Mouse (Mus musculus) spleen, postnatal 36 days (tissue): ENCODE results near the gene Hectd4.
"Not testable (repeated sequence)": the region's sequence is repeated elsewhere in the genome, so short reads cannot be mapped to it uniquely, and the experiment has no call there.

Experiments
- DNase-seq, 2 experiments: peaks; one replicate each; pipeline ENCODE4 v3.0.0; 2022; ENCODE audit warnings: low spot score in 2 of 2, mixed read lengths in 1 of 2

The Hectd4 gene

DNA sequence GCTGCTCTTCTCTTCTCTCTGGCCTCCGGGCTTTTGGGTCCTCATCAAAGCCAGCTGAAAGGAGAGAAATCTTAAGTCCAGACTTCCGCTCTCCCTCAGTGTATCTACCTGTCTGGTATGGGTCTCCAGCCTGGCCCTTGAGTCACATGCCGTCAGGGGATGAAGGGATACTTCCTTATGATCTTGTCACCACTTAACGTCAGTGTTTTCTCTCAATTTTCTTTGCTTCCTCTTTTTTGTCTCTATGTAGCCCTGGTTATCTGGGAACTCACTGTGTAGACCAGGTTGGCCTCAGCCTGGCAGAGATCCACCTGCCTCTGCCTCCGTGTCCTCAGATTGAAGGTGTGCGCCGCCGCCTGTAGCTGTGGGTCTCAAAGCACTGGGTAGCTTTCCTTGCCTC is 124.0 kb downstream of the Hectd4 start:
- DNase-seq: no peak

- no peak for DNase-seq
These were observed 139.2 kb downstream of the Hectd4 start for GRCm38 (mm10) chr5:121359229-121359628.

GRCm38 (mm10) chr5:121361696-121362095 is 141.7 kb downstream of the Hectd4 start:
- DNase-seq: no peak

DNA sequence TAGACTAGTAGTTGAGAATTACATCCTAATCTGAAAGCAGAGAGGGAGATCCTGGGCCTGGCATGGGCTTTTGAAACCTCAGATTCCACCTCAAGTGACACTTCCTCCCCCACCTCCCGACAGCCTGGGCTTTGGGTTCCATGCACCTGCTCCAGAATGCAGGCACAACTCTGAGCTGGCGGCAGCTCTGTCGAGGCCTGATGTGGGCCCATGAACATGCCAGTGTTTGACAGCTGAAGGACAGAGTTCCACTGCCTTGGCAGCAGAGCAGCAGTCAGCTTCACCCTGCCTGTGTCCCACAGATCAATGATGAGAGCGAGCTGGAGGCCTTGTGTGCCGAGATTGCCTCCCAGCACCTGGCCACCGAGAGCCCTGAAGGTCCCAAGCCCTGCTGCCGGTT is 143.4 kb downstream of the Hectd4 start:
- DNase-seq: no peak

DNA sequence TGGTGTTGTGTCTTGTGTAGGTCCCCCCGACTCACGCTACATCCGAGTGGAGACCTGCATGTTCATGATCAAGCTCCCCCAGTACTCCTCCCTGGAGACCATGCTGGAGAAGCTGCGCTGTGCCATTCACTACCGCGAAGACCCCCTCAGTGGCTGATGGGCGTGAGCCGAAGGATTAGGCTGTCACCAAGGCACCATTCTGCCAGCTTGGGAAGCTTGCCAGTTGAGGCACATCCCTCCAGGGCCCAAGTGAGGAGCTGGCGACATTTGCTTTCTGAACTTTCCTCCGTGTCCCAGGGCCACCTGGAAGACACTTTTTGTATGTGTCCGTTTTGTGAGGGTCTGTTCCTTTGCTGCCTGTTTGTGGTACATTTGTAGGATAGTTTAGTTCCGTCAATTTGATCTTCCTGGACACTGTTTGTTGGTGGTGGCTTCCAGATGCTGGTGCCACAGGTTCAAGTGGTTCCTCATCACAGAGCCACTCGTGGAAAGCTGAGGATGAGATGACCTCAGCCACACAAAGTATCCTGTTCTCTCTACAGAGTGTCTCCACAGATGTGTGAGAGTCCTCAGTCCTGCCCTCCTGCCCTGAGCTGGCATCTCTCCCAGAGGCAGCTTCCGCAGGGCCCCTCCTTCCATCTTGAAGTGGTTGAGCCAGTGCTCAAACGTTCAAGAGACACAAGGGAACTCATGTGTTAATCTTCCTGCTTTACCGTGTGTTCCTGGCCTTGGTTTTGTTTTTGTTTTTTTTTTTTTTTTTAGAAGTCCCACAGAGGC is 146.6 kb downstream of the Hectd4 start:
- no peak for DNase-seq

GRCm38 (mm10) chr5:121367255-121367654 is 147.2 kb downstream of the Hectd4 start:
- no peak for DNase-seq

DNA sequence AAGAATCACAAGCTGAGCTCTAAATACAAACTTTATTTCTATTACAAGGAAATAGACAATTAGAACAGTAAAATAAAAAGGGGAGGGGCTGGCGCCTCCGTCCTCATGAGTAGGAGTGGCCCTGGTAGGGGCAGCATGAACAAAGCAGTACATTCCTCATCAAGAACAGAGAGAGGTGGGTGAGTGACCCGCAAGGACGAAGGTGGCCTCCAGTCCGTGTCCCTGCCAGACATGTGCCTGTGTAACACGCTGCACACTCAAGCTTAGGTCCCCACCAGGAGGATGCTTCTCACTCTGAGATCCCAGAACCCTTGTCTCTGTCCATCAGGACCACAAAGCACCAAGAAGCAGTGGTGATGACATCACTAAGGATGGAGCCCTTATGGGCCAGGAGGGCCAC is 151.7 kb downstream of the Hectd4 start:
- DNase-seq: no peak

DNA sequence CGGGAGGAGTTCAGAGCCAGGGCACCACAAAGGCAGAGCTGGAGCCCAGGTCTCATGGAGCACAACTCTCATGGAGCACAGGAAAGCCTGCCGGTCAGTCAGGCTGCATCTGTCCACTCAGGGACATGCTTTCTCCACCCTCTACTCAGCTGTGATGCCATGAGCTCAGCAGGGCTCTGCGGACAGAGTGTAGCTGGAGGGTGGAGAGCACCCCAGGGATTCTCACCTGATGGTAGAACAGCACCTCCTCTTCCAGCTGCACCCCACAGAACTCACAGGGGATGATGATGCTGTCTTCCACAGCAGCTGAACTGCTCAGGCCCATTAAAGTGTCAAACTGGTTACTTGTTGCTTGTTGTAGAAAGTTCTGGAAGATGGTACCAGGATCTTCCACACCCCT is 154.8 kb downstream of the Hectd4 start:
- no peak for DNase-seq

DNA sequence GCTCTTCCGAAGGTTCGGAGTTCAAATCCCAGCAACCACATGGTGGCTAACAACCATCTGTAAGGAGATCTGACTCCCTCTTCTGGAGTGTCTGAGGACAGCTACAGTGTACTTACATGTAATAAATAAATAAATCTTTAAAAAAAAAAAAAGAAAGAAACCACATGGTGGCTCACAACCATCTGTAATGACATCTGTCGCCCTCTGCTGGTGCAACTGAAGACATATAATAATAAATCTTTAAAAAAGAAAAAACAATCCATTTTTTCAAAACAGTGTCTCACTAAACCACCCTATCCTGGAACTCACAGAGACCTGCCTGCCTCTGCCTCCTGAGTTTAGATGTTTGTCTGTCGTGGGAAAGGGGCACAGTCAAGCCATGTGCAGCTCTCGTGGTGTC is 157.0 kb downstream of the Hectd4 start:
- not testable (repeated sequence) for DNase-seq

GRCm38 (mm10) chr5:121378678-121379256 is 158.7 kb downstream of the Hectd4 start:
- DNase-seq: no peak

DNA sequence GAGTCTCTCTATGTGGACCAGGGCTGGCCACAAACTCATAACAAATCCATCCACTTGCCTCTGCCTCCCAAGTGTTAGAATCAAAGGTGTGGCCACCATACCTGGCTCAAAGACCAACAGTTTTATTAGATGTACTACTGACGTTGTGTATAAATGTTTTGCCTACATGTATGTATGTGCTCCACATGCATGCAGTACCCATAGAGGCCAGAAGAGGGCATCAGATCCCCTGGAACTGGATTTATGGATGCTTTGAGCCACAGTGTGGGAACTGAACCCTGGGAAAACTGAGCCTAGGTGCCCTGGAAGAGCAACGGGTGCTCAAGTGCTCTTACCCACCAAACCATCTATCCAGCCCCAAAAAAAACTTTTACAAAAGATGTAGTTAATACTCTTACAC is 160.7 kb downstream of the Hectd4 start:
- no peak for DNase-seq

- peak; percentile 30 to 50 for DNase-seq
These were observed 164.1 kb downstream of the Hectd4 start for GRCm38 (mm10) chr5:121383857-121384756.

GRCm38 (mm10) chr5:121384757-121385460 is 164.9 kb downstream of the Hectd4 start:
- no peak for DNase-seq

DNA sequence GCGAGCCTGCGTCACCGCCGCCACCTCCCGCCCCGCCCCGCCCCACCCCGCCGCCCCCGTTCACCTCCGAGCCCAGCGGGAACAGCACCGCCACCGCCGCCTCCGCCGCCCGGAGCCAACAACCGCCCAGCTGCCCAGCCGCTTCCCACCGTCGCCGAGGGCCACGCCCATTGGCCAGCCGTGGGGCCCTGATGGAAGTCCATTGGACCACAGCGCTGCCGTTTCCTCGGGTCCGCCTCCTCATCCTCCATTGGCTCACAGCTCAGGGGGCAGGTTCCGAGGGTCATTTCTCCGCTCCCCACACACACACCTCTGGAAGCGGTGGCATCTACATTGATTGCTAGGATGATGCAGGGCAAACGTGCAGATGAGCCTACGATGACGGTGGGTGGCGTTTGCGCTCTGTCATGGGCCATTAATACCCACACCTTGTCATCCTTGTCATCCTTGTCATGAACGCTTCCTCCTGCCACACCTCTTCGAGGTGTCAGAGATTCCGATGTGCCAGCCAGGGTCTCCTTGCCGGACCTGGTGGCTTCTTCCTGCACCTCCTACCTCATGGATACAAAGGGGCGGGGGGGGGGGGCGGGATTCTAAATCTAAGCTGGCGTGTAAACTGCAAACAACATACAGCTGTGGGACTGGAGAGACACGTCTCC is 165.6 kb downstream of the Hectd4 start, which contains the start of gene Trafd1:
Gene Trafd1 (minus strand): TSS at position 172 of the 659 bp plus-strand sequence.
- peak; percentile 92 to 93 for DNase-seq

DNA sequence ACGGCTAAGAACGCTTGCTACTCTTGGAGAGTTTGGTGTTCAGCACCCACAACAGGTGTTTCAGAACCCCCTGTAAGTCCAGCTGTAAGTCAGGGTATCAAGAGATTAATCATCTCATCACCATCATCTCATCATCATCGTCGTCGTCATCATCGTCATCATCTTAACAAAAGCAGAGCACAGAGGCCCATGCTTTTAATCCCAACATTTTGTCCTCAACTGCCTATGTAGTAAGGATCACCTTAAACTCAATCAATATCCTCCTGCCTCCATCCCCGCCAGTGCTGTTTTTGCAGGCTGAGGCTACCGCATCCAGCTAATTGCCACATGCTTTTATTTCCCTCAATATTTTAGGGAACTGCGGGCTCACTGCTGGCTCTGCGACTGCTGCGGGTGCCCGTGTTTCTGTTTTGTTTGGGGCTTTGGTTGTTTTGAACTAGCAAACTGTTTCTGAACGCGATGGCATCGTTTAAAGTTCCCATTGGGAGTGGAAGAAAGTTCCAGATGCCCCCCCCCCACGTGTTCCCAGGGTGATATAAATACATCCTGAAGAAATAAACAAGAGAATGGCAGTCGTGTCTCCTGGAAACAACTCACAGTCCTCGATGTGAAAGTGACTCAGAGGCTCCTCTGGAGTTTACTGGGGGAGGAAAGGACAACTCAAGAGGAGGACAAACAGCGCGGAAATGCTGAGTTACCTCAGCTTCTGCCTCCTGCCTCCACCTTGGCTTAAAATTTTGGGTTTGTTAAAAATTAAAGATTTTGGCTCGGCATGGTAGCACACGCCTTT is 166.3 kb downstream of the Hectd4 start:
- no peak for DNase-seq

- DNase-seq: no peak
These were observed 167.1 kb downstream of the Hectd4 start for GRCm38 (mm10) chr5:121387126-121387525.

DNA sequence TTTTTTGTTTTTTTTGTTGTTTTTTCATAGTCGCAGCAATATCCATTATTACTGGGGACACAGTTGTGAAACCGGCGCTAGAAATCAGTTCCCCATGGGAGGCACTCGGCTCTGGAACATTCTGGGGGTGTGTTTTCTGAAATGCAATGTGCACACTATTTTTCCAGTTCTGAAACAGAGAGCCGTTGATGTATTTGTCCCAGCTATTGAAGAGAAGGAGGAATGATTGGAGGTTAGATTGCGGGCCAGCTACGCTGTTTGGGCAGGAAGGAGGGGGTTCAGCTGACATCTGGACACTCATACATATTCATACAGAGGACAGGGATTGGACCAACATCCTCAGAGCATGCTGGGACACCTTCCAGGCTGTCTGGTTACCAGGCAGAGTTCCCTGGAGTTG is 169.1 kb downstream of the Hectd4 start:
- DNase-seq: no peak

DNA sequence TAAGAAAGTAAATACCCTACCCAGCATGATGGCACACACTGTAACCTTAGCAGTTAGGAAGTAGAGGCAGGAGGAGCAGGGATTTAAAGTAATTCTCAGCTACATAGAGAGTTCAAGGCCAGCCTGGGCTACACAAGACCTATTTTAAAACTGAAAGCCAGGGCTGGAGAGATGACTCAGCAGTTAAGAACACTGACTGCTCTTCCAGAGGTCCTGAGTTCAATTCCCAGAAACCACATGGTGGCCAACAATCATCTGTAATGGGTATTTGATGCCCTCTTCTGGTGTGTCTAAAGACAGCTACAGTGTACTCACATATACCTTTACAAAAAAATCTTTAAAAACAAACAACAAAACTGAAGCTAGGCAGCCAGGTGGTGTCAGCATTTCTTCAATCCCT is 169.7 kb downstream of the Hectd4 start:
- no peak for DNase-seq

DNA sequence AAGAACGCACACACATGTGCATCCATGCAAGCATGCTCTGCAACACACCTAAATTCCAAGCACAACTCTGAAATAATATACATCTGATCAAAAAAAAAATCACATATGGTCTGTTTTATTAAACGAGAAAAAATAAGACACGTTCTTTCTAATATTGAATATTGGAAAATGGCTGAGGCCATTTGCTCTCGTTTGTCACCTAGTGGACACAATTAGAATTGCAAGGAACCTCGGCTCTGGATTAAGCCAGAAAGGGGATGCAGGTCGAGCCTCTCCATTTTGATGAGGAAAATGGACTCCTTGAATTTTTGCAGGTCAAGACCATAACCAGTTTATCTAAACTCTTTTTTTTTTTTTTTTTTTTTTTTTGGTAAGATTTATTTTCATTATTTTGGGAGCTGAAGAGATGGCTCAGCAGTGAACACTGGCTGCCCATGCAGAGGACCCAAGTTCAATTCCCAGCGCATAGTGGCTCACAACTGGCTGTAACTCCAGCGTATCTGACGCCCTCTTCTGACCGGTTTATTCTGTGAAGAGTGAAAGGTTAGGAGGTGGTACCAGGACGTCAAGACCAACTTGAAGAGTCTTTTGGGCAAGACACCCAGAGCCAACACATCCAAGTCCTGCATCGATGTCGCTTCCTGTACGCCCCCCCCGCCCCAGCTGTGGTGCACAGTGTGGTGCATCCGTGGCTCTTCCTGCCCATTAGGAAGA is 172.8 kb downstream of the Hectd4 start:
- peak in 1 of 2 experiments; percentile 39 for DNase-seq

DNA sequence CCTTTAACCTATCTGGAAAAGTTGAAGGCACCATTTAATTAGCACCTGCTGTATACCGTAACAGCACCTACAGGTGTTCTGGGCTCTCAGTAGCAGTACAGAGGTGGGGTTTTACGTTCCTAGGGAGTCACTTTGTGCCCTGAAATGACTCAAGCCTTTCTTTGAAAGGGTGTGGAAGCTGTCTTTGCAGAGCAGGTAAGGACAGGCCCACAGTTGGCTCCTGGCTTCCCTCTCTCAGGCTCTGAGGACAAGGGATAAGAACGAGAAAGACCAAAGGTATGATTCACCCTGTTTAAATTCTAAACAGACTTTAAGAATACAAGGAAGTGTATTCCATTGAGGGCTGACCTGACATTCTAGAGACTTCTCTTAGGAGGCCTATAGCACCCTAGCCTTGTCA is 173.4 kb downstream of the Hectd4 start:
- DNase-seq: no peak
